Mouse (Mus musculus) brain, embryonic 14.5 days (tissue): Measurements from ENCODE around the gene Adprm. TPM values are rescaled to one million over a fixed set of nuclear protein-coding genes. Genes with fewer than 3 reads are reported as not detected.

ENCODE experiments used
- DNase-seq: peaks from one replicate; pipeline ENCODE4 v3.0.0-alpha.2; 2011; ENCODE audit warnings: low read depth
- CTCF ChIP-seq: fragments of 200-500 bp; IDR thresholded peaks from 2 replicates; pipeline ENCODE4 v1.5.1; 2012; ENCODE audit warnings: inconsistent platforms, mild to moderate bottlenecking, moderate library complexity, borderline replicate concordance; ENCODE audit not compliant: insufficient read depth, insufficient read length; ENCODE audit errors: extremely low read depth
- POLR2A ChIP-seq: fragments of 200-500 bp; IDR thresholded peaks from 2 replicates; pipeline ENCODE4 v1.6.1; 2012; ENCODE audit warnings: mild to moderate bottlenecking, inconsistent platforms, borderline replicate concordance; ENCODE audit not compliant: poor library complexity, insufficient read depth, insufficient read length, severe bottlenecking; ENCODE audit errors: extremely low read depth
- polyA plus RNA-seq: library from polyadenylated mRNA; depleted of rRNA; stranded (reverse); fragments of >200 nt; gene quantifications from 2 replicates; pipeline ENCODE4 v1.2.3, GENCODE M21; 2012

Gene Adprm
- polyA plus RNA-seq, 1 experiment: 28.8 TPM

GRCm38 (mm10) chr11:67019711-67020475 lies 32.5 kb downstream of the Adprm start:
- DNase-seq: no peak
- TF ChIP-seq CTCF (no peak), POLR2A (no peak)

DNA sequence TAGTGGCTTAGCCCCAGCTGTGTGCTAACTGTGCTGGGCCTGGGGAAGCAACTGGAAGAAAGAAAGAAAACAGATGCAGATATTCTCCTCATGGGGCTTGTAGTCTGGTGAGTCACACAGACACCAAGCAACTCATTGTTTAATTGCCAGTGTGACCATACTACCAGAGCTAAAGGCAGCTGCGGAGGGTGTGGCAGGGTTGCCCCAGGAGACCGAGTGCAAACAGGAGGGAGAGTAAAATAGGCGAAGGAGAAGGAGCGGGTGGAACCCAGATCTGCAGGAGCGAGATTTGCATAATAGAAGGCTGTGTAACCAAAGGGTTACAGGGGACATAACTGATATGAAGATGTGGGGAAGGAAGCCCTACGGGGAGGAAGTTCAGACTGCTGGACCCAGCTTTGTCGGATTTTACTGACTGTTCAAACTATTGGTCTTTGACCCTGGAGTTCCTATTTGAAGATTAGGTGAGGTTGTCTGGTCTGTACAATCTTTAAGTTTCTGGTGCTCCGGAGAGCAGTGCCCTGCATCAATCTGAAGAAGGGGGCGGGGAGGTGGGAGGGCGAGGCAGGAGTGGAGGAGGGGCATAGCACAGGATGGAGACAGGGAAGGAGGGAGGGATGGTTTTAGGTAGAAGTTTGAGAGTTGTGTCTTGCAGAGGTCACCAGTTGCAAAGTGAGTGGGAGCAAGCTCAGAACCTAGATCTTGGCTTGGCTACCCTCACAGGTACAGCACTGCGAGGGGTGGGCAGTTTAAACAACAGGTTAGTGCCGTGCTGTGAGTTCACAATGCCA lies 34.4 kb downstream of the Adprm start:
- peak; percentile 33 for DNase-seq
- TF ChIP-seq POLR2A (no peak), CTCF (no peak)

DNA sequence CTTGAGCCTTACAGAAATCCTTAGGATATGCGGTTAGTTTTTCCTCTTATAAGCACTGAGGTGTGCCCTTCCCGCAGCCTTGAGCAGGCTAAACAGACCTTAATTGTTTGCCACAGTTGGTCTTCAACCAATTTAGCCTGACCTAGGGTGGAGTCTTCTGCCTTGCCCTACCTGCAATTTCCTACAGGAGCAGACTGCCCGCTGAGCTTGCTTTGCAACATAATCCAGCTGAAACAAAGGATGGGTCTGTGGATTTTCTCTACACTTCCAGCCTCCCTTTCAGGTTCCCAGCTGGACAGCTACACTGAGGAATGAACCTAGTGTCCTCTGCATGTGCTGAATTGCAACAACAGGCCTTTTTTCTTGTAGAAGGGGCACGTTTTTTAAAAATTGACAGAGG lies 40.8 kb downstream of the Adprm start:
- TF ChIP-seq CTCF (no peak), POLR2A (no peak)

DNA sequence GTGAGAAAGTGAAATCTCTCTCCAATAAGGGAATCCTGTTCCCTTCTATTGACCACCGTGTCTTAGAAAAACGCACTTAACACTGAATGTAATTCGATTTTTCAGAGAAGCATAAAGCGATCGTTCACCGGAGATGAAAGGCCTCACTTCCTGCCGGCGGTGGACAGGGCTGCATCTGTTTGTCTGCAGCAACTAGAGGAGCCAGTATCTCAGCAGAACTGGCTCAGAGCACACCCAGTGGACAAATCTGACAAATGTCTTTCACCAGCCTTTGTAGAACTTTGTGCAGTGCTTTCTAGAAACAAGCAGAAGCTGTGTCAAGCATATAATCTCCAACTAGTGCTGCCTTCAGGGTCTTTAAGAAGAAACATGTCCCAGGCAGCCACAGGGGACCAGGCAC lies 42.0 kb downstream of the Adprm start:
- peak; percentile 74 for DNase-seq
- TF ChIP-seq POLR2A (no peak), CTCF (peak; percentile 53; the same call in 1 of the 2 replicates)

More for the DNA sequence above, 40.8 kb downstream of the Adprm start:
- DNase-seq: no peak

DNA sequence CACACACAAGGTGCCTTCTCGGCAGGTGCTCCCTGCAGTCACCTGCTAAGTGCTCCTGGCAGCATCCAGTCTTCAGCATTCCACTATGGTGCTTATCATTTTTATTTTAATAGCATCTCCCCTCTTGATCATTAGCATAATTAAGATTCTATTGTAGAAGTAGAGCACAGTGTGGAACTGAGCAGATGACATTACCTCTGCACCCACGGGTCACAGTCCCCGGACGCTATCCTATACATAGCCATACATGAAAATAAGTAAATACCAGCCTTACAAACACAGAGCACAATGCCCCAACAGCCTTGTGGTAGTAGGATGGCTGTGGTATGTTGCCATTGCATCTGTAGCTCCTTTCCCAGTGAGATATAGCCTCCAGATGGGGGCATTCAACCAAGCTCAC lies 43.9 kb downstream of the Adprm start:
- no peak for DNase-seq
- no peak for TF ChIP-seq POLR2A
- TF ChIP-seq CTCF: no peak

DNA sequence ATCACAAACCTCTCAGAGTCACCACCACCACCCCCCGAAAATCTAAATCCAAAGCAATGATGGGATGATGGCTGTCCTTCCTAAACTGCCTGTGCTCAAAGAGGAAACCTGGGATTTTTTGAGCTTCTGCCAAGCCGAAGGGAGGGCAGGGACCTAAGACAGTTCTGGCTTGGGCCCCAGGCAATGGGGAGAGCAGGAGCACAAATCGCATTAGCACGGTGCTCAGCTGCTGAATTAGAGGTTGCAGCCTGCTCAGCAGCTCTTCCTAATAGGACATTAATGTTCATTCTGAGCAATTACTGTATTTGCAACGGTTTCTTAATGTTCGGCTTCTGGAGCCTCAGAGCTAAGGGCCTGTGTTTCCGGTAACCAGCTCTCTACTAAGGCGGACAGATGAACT lies 44.4 kb downstream of the Adprm start:
- peak; percentile 81 for DNase-seq
- TF ChIP-seq POLR2A (no peak), CTCF (no peak)

GRCm38 (mm10) chr11:67002911-67003310 lies 49.5 kb downstream of the Adprm start:
- TF ChIP-seq POLR2A (no peak), CTCF (no peak)
- peak; percentile 78 for DNase-seq

- DNase-seq: peak; percentile 82
- TF ChIP-seq POLR2A (no peak), CTCF (no peak)
Measured at GRCm38 (mm10) chr11:67001717-67002116, 50.7 kb downstream of the Adprm start.

GRCm38 (mm10) chr11:67000671-67001070 lies 51.7 kb downstream of the Adprm start:
- TF ChIP-seq POLR2A (no peak), CTCF (no peak)
- peak; percentile 88 for DNase-seq

- DNase-seq: peak; percentile 57
- no peak for TF ChIP-seq POLR2A
- TF ChIP-seq CTCF: no peak
Measured at GRCm38 (mm10) chr11:66998467-66999403, 53.7 kb downstream of the Adprm start.
